Mouse (Mus musculus): Measurements from ENCODE around the gene Nupr1. TPM values are rescaled to one million over a fixed set of nuclear protein-coding genes. Genes with fewer than 3 reads are reported as not detected.

Nupr1 gene
- 5.7 TPM for polyA plus RNA-seq (2014; fragmentation: Illumina TruSeq; extraction: RNeasy Lipid Tissue Mini Kit (QIAGEN cat#74804); ENCODE audit: low read depth, low replicate concordance)

GRCm38 (mm10) chr7:126630824-126631518 is at the start of gene Nupr1:
Nupr1 (minus strand) TSS chr7:126630861.

GRCm38 (mm10) chr7:126676207-126676606 is 45.5 kb upstream of the Nupr1 start, which contains the start of gene Sult1a1:
Sult1a1 (minus strand) TSS chr7:126676432.

GRCm38 (mm10) chr7:126649231-126650051 is 18.8 kb upstream of the Nupr1 start, which contains the start of gene Sgf29:
Sgf29 (plus strand) TSS chr7:126649309.

GRCm38 (mm10) chr7:126594862-126595561 is 35.6 kb downstream of the Nupr1 start, which contains the start of gene Il27:
Il27 (minus strand) TSS chr7:126594941.

GRCm38 (mm10) chr7:126585717-126586116 is 44.9 kb downstream of the Nupr1 start, which contains the start of gene Cln3:
Cln3 (minus strand) TSS chr7:126585817.

GRCm38 (mm10) chr7:126584506-126584977 is 46.1 kb downstream of the Nupr1 start, which contains the start of gene Apobr:
Apobr (plus strand) TSS chr7:126584942.

Other genes with a start within 250 kb of the Nupr1 start
- 3.7 TPM for gene Nfatc2ip, start 234.1 kb downstream of the Nupr1 start, polyA plus RNA-seq (2014; fragmentation: Illumina TruSeq; extraction: RNeasy Lipid Tissue Mini Kit (QIAGEN cat#74804); ENCODE audit: low read depth, low replicate concordance)
- not detected for gene Cd19, start 216.0 kb downstream of the Nupr1 start, polyA plus RNA-seq (2014; fragmentation: Illumina TruSeq; extraction: RNeasy Lipid Tissue Mini Kit (QIAGEN cat#74804); ENCODE audit: low read depth, low replicate concordance)
- gene Rabep2, start 202.1 kb downstream of the Nupr1 start, polyA plus RNA-seq (2014; fragmentation: Illumina TruSeq; extraction: RNeasy Lipid Tissue Mini Kit (QIAGEN cat#74804); ENCODE audit: low read depth, low replicate concordance) = 0.85 TPM
- not detected for gene Atp2a1, start 167.8 kb downstream of the Nupr1 start, polyA plus RNA-seq (2014; fragmentation: Illumina TruSeq; extraction: RNeasy Lipid Tissue Mini Kit (QIAGEN cat#74804); ENCODE audit: low read depth, low replicate concordance)
- 0.65 TPM for gene Sh2b1, start 155.4 kb downstream of the Nupr1 start, polyA plus RNA-seq (2014; fragmentation: Illumina TruSeq; extraction: RNeasy Lipid Tissue Mini Kit (QIAGEN cat#74804); ENCODE audit: low read depth, low replicate concordance)
- 6.3 TPM for gene Tufm, start 143.5 kb downstream of the Nupr1 start, polyA plus RNA-seq (2014; fragmentation: Illumina TruSeq; extraction: RNeasy Lipid Tissue Mini Kit (QIAGEN cat#74804); ENCODE audit: low read depth, low replicate concordance)
- 17.8 TPM for gene Atxn2l, start 127.4 kb downstream of the Nupr1 start, polyA plus RNA-seq (2014; fragmentation: Illumina TruSeq; extraction: RNeasy Lipid Tissue Mini Kit (QIAGEN cat#74804); ENCODE audit: low read depth, low replicate concordance)
- gene Eif3c, start 64.5 kb downstream of the Nupr1 start, polyA plus RNA-seq (2014; fragmentation: Illumina TruSeq; extraction: RNeasy Lipid Tissue Mini Kit (QIAGEN cat#74804); ENCODE audit: low read depth, low replicate concordance) = 233 TPM
- not detected for gene Apobr, start 45.9 kb downstream of the Nupr1 start, polyA plus RNA-seq (2014; fragmentation: Illumina TruSeq; extraction: RNeasy Lipid Tissue Mini Kit (QIAGEN cat#74804); ENCODE audit: low read depth, low replicate concordance)
- 1.7 TPM for gene Cln3, start 45.0 kb downstream of the Nupr1 start, polyA plus RNA-seq (2014; fragmentation: Illumina TruSeq; extraction: RNeasy Lipid Tissue Mini Kit (QIAGEN cat#74804); ENCODE audit: low read depth, low replicate concordance)
- gene Il27, start 35.9 kb downstream of the Nupr1 start, polyA plus RNA-seq (2014; fragmentation: Illumina TruSeq; extraction: RNeasy Lipid Tissue Mini Kit (QIAGEN cat#74804); ENCODE audit: low read depth, low replicate concordance) = not detected
- 1.2 TPM for gene Sgf29, start 18.4 kb upstream of the Nupr1 start, polyA plus RNA-seq (2014; fragmentation: Illumina TruSeq; extraction: RNeasy Lipid Tissue Mini Kit (QIAGEN cat#74804); ENCODE audit: low read depth, low replicate concordance)
- gene Sult1a1, start 45.6 kb upstream of the Nupr1 start, polyA plus RNA-seq (2014; fragmentation: Illumina TruSeq; extraction: RNeasy Lipid Tissue Mini Kit (QIAGEN cat#74804); ENCODE audit: low read depth, low replicate concordance) = 62.2 TPM
- 0.16 TPM for gene Bola2, start 64.5 kb upstream of the Nupr1 start, polyA plus RNA-seq (2014; fragmentation: Illumina TruSeq; extraction: RNeasy Lipid Tissue Mini Kit (QIAGEN cat#74804); ENCODE audit: low read depth, low replicate concordance)
- gene Slx1b, start 64.9 kb upstream of the Nupr1 start, polyA plus RNA-seq (2014; fragmentation: Illumina TruSeq; extraction: RNeasy Lipid Tissue Mini Kit (QIAGEN cat#74804); ENCODE audit: low read depth, low replicate concordance) = 1.0 TPM
- gene Coro1a, start 76.9 kb upstream of the Nupr1 start, polyA plus RNA-seq (2014; fragmentation: Illumina TruSeq; extraction: RNeasy Lipid Tissue Mini Kit (QIAGEN cat#74804); ENCODE audit: low read depth, low replicate concordance) = 4.4 TPM
- gene Mapk3, start 128.7 kb upstream of the Nupr1 start, polyA plus RNA-seq (2014; fragmentation: Illumina TruSeq; extraction: RNeasy Lipid Tissue Mini Kit (QIAGEN cat#74804); ENCODE audit: low read depth, low replicate concordance) = 6.5 TPM
- gene Gdpd3, start 135.5 kb upstream of the Nupr1 start, polyA plus RNA-seq (2014; fragmentation: Illumina TruSeq; extraction: RNeasy Lipid Tissue Mini Kit (QIAGEN cat#74804); ENCODE audit: low read depth, low replicate concordance) = 9.9 TPM
- 13.0 TPM for gene Ypel3, start 146.1 kb upstream of the Nupr1 start, polyA plus RNA-seq (2014; fragmentation: Illumina TruSeq; extraction: RNeasy Lipid Tissue Mini Kit (QIAGEN cat#74804); ENCODE audit: low read depth, low replicate concordance)
- gene Tbx6, start 150.6 kb upstream of the Nupr1 start, polyA plus RNA-seq (2014; fragmentation: Illumina TruSeq; extraction: RNeasy Lipid Tissue Mini Kit (QIAGEN cat#74804); ENCODE audit: low read depth, low replicate concordance) = not detected
- 29.0 TPM for gene Ppp4c, start 161.6 kb upstream of the Nupr1 start, polyA plus RNA-seq (2014; fragmentation: Illumina TruSeq; extraction: RNeasy Lipid Tissue Mini Kit (QIAGEN cat#74804); ENCODE audit: low read depth, low replicate concordance)
- not detected for gene Fam57b, start 166.8 kb upstream of the Nupr1 start, polyA plus RNA-seq (2014; fragmentation: Illumina TruSeq; extraction: RNeasy Lipid Tissue Mini Kit (QIAGEN cat#74804); ENCODE audit: low read depth, low replicate concordance)
- not detected for gene 4930451I11Rik, start 200.8 kb upstream of the Nupr1 start, polyA plus RNA-seq (2014; fragmentation: Illumina TruSeq; extraction: RNeasy Lipid Tissue Mini Kit (QIAGEN cat#74804); ENCODE audit: low read depth, low replicate concordance)
- gene Doc2a, start 216.6 kb upstream of the Nupr1 start, polyA plus RNA-seq (2014; fragmentation: Illumina TruSeq; extraction: RNeasy Lipid Tissue Mini Kit (QIAGEN cat#74804); ENCODE audit: low read depth, low replicate concordance) = not detected
- gene Hirip3, start 231.1 kb upstream of the Nupr1 start, polyA plus RNA-seq (2014; fragmentation: Illumina TruSeq; extraction: RNeasy Lipid Tissue Mini Kit (QIAGEN cat#74804); ENCODE audit: low read depth, low replicate concordance) = 10.3 TPM
- 10.2 TPM for gene Ino80e, start 231.5 kb upstream of the Nupr1 start, polyA plus RNA-seq (2014; fragmentation: Illumina TruSeq; extraction: RNeasy Lipid Tissue Mini Kit (QIAGEN cat#74804); ENCODE audit: low read depth, low replicate concordance)